Mouse (Mus musculus) liver, embryonic 15.5 days (tissue): ENCODE data around the gene Abhd13. TPM values are rescaled to one million over a fixed set of nuclear protein-coding genes. Genes with fewer than 3 reads are reported as not detected.

ENCODE experiments used
- ATAC-seq: fragments of 200-750 bp; cut with Nextera tagmentation; 2 replicates; pipeline ENCODE4 v1.8.0; 2017; ENCODE audit warnings: moderate number of reproducible peaks, mild to moderate bottlenecking, moderate library complexity; ENCODE audit not compliant: insufficient read depth
- H3K27ac ChIP-seq: fragments of 300-500 bp; sonication (generic); replicated peaks from 2 replicates; pipeline ENCODE4 v1.5.1; 2015; ENCODE audit warnings: mild to moderate bottlenecking, inconsistent platforms
- H3K27me3 ChIP-seq: fragments of 300-500 bp; sonication (generic); 2 replicates; pipeline ENCODE4 v1.6.1; 2015; ENCODE audit warnings: mild to moderate bottlenecking, inconsistent platforms
- H3K36me3 ChIP-seq: fragments of 300-500 bp; sonication (generic); replicated peaks from 2 replicates; pipeline ENCODE4 v1.6.1; 2015; ENCODE audit warnings: moderate library complexity, mild to moderate bottlenecking, inconsistent platforms
- H3K4me1 ChIP-seq: fragments of 300-500 bp; sonication (generic); replicated peaks from 2 replicates; pipeline ENCODE4 v1.6.1; 2015; ENCODE audit warnings: inconsistent platforms
- H3K4me2 ChIP-seq: fragments of 300-500 bp; sonication (generic); 2 replicates; pipeline ENCODE4 v1.6.1; 2015; ENCODE audit warnings: moderate library complexity, mild to moderate bottlenecking, inconsistent platforms
- H3K4me3 ChIP-seq: fragments of 300-500 bp; sonication (generic); replicated peaks from 2 replicates; pipeline ENCODE4 v1.5.1; 2015; ENCODE audit warnings: mild to moderate bottlenecking, inconsistent platforms
- H3K9ac ChIP-seq: fragments of 300-500 bp; sonication (generic); 2 replicates; pipeline ENCODE4 v1.6.1; 2015; ENCODE audit warnings: moderate library complexity, mild to moderate bottlenecking, inconsistent platforms
- H3K9me3 ChIP-seq: fragments of 300-500 bp; sonication (generic); replicated peaks from 2 replicates; pipeline ENCODE4 v1.6.1; 2016; ENCODE audit warnings: inconsistent platforms
- WGBS: fragments of 180-500 bp; shearing (Covaris S2); methylation state at CpG from one replicate; pipeline ENCODE4 v1.1.7; 2015; ENCODE audit warnings: mixed read lengths; ENCODE audit not compliant: insufficient replicate concordance; 5-methylcytosine and 5-hydroxymethylcytosine counted together
- polyA plus RNA-seq: library from polyadenylated mRNA; unstranded; fragments of >200 nt; fragmentation: Nextera tagmentation; extraction: Ambion mirVana; gene quantifications from 2 replicates; pipeline ENCODE4 v1.2.1, GENCODE M21; 2015

Abhd13 gene
- polyA plus RNA-seq, 1 experiment from 2014 or later: 4.6 TPM

DNA sequence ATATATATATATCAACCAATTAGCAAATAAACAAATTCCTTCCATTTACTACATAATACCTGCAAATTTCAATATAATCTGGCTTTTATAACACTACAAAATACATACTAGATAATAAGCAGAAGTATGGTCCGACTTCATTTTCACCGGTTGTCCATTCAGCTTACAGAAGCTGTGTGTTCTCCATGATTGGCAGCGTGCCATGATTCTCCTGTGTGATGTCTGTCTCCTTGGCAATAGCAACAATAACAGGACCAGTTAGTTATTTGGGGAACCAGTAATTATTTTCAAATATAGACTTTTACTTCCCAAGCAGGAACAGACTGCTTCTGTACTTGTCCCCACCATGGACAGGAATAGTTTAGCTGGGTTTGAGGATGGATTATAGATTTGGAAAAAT, 39.7 kb downstream of the Abhd13 start:
- no peak overlapping the region for H3K4me3 ChIP-seq
- no peaks in the 10 kb centered on the region for H3K27me3 ChIP-seq
- no peak overlapping the region for H3K4me2 ChIP-seq
- no peaks in the 10 kb centered on the region for H3K36me3 ChIP-seq
- WGBS: 70% methylated on average over 3 of the region's 3 CpGs
- no peak overlapping the region for H3K27ac ChIP-seq
- ATAC-seq: no peak
- H3K4me1 ChIP-seq: no peaks in the 10 kb centered on the region
- H3K9ac ChIP-seq: no peak overlapping the region
- H3K9me3 ChIP-seq: no peaks in the 10 kb centered on the region

DNA sequence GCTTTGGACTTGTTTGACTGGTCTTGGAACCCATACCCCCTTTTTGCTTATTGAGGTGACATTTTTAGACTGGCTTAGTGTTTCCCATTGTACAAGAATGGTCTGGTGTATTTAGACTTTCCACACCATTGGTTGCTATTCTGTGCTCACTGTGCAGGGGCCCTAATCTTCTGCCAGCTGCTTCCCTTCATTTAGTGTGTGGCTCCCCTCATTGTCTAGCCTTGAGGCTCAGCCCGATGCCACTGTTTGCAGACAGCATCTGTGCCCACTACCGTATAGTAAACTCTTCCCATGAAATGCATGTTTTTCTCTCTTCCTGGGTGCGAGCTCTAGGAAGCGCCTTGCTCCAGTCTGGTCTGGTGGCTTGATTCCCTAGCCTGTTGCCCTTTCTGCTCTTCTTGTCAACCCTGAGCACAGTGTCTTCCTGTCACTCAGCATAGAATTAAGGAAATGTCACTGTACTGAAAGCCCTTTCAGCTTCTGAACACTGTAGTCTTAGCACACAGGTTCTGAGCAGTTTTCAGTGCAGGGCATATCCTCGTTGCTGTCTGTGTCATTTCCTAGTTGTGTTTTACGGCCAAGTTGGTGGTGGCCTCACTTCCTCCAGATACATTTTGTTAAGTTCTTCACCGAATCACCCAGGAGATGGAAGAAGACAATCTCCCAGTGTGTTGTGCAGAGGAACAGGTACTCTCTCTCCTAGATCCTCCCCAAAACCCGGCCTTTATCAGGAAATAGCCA, 53.0 kb downstream of the Abhd13 start:
- no peak overlapping the region for H3K4me2 ChIP-seq
- H3K4me3 ChIP-seq: no peak overlapping the region
- H3K9ac ChIP-seq: no peak overlapping the region
- no peak for ATAC-seq
- no peaks in the 10 kb centered on the region for H3K27me3 ChIP-seq
- no peak overlapping the region; the same call in 1 of the 2 replicates for H3K27ac ChIP-seq
- no peaks in the 10 kb centered on the region for H3K36me3 ChIP-seq
- no peaks in the 10 kb centered on the region for H3K9me3 ChIP-seq
- no peaks in the 10 kb centered on the region for H3K4me1 ChIP-seq
- WGBS: 34% methylated on average over 8 of the region's 8 CpGs

DNA sequence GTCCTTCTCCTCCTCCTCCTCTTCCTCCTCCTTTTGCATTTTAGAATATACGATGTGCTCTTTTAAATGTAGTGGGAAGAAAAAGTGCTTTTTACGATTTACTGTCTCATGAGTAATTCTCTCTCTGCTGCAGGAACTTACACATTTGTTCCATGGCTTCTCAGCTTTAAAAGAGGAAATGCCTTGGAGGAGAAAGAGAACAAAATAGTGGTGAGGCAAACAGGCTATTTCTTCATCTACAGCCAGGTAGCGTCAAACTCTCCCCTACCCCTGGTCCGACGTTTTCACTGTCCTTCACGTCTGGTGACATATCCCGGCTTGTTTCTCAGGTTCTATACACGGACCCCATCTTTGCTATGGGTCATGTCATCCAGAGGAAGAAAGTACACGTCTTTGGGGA, 53.7 kb downstream of the Abhd13 start:
- Histone ChIP-seq H3K4me1 (no peaks in the 10 kb centered on the region), H3K27ac (no peak overlapping the region), H3K4me2 (no peak overlapping the region), H3K4me3 (no peak overlapping the region), H3K36me3 (no peaks in the 10 kb centered on the region), H3K9ac (no peak overlapping the region), H3K9me3 (no peaks in the 10 kb centered on the region), H3K27me3 (no peaks in the 10 kb centered on the region)
- no peak for ATAC-seq
- 58% methylated on average over 9 of the region's 9 CpGs for WGBS

DNA sequence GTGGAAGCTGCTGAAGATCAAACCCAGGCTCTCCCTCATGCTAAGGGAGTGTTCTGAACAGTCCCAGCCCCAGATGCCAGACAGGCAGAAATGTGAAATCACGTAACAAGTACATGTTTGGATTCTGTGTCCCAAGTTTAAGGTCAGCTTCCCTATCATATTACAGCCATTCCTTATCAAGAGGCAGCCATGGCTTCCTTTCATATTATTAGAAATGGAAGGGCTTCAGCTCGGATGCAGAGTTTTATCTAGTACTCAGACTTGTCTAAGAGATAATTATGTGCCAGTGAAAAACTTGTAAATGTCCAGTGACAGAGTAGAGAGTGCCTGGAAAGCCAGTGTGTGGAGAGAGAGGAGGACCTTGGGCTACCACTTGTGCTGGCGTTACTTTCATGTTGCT, 63.4 kb downstream of the Abhd13 start:
- Histone ChIP-seq H3K27me3 (no peaks in the 10 kb centered on the region), H3K27ac (no peak overlapping the region), H3K4me2 (no peak overlapping the region), H3K4me1 (no peaks in the 10 kb centered on the region), H3K36me3 (no peaks in the 10 kb centered on the region), H3K9ac (no peak overlapping the region), H3K4me3 (no peak overlapping the region), H3K9me3 (no peaks in the 10 kb centered on the region)
- ATAC-seq: no peak
- WGBS: 28% methylated on average over 3 of the region's 3 CpGs

Other genes starting within 250 kb of the Abhd13 start
- 0.07 and 0.12 TPM in 2 replicates for gene Fam155a, start 206.5 kb upstream of the Abhd13 start, polyA plus RNA-seq
- not detected in 2 replicates for gene Gm10217, start 113.5 kb upstream of the Abhd13 start, polyA plus RNA-seq
- 0.66 and 0.70 TPM in 2 replicates for gene Lig4, start within 50 bp of the Abhd13 start, polyA plus RNA-seq
- 0.41 and 0.51 TPM in 2 replicates for gene Tnfsf13b, start 28.8 kb downstream of the Abhd13 start, polyA plus RNA-seq
- 0.03 and 0.05 TPM in 2 replicates for gene Myo16, start 176.2 kb downstream of the Abhd13 start, polyA plus RNA-seq